Mouse (Mus musculus) lung, postnatal 10 days (tissue): ENCODE results near the gene Nlrc4.

Experiments
- DNase-seq: peaks from one replicate; pipeline ENCODE4 v3.0.0; 2021

Gene Nlrc4

GRCm38 (mm10) chr17:74424401-74425005, 34.4 kb downstream of the Nlrc4 start:
- DNase-seq = peak; percentile 38

- DNase-seq = no peak
These were observed 38.3 kb downstream of the Nlrc4 start for GRCm38 (mm10) chr17:74420656-74421055.

GRCm38 (mm10) chr17:74418171-74418570, 40.8 kb downstream of the Nlrc4 start:
- DNase-seq = no peak

DNA sequence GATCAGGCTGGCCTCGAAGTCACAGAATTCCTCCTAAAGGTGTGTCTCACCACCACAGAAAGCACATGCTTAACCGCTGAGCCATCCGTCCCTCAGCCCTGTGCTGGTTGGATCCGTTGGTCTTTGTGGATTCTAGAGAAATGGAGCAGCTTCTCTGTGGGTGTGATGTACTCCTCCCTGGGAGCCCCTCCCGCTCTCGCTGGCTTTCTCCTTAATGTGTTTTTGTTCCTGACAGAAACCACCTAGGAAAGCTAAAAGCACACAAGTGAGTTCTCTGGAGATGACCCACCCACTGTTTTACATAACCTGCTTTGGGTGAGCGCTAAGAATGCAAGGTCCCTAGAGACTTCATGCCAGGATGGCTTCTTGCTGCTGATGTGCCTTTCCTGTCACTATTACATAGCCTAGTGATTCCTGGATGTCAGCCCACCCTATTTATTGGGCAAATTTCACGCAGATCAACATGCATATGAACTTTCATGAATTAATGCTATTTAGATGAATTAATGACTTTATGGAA, 42.0 kb downstream of the Nlrc4 start:
- no peak for DNase-seq

DNA sequence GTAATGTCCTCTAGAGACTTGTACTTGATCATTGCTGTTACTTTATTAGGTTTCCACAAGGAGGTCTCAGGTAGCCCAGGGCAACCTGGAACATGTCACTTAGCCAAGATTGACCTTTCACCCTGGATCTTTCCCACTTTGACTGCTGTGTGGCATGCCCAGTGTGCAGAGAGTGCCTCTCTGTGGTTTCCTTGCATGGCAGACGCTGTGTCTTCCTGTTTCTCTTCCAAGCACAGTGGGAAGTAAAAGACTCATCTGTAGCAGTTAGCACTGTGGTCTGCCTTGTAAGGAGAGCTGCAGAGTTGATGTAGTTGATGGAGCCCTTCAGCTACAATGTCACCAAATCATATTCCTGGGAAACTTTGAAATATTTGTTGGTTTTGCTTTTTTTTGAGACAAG, 44.3 kb downstream of the Nlrc4 start:
- DNase-seq = no peak

DNA sequence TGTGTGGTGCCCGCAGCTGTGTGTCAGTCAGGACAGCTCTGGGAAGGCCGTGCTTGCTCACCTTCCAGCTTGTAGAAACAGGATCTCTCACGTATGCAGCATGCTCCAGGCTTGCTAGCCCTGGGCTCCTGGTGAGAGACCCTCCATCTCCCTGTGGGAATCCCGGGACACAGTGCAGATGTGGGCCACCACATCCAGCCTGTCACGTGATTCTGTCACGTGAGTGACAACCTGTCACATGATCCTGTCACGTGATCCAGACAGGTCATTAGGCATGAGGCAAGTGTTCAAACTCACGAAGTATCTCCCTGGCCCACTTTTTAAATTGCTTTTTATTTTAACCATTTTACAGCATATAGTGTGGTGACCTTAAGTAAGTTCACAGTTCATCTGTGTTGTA, 45.6 kb downstream of the Nlrc4 start:
- no peak for DNase-seq

DNA sequence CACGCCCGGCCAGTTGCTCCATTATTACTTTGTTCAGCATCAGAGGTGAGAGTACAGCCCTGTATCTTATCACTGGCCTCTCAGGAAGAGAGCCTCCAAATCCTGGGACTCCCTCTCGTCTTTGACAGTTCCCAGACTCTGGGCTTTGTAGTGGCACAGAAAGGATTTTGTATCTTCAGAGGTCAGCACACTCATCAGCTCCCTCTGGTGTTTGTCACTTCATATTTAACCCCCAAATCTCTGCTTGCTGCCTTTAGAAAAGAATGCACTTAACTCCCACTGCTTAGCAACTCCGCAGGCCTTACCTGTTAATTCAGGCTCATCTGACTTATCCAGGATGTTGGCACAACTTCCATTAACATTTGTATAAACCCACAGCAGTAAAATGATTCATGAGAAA, 49.2 kb downstream of the Nlrc4 start:
- no peak for DNase-seq

DNA sequence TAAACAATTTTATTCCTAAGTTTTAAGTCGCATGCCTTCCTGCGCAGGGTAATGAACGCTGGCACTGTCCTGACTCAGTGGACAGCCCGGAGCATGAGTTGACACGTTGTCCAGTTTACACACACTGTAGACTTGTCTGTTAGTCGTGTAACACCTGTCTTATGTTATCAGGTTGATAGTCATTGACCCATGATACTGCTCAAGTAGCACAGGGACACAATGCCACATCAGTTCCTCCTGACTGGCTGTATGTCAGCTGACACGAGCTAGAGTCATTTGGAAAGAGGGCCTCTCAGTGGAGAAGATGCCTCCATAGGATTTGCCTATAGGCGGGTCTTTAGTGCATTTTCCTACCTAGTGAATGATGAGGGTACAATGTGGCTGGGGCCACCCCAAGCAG, 52.5 kb downstream of the Nlrc4 start:
- DNase-seq = no peak

DNA sequence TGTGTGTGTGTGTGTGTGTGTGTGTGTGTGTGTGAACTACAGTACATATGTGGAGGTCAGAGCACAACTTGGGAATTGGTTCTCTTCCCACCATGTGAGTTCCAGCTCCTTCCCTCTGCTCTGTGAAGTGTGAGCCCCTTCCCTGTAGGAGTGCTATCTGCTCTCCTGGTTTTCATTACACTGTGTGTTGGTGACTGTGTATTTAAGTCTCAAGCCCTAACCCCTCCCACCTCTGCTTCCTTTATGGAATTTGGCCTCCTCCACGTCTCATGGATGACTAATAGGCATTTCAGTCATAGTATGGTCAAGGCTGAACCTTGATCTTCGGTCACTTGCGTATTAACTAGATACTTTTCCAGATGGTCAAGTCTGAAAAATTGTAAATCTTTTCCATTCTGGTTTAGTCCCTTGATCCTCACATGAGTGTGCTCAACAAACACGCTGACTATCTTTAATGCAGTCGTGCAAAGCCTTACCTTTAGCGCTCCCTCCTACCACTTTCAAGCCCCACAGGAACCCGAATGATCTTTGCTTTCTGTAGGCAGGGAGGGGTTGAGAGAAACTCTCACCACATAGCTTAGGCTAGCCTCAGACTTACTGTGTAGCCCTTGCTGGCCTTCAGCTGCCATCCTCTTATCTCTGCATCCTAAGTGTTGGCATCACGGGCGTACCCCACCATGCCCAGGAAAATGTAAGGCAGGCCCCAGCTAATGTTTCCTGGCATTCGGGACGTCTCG, 56.3 kb downstream of the Nlrc4 start:
- no peak for DNase-seq

DNA sequence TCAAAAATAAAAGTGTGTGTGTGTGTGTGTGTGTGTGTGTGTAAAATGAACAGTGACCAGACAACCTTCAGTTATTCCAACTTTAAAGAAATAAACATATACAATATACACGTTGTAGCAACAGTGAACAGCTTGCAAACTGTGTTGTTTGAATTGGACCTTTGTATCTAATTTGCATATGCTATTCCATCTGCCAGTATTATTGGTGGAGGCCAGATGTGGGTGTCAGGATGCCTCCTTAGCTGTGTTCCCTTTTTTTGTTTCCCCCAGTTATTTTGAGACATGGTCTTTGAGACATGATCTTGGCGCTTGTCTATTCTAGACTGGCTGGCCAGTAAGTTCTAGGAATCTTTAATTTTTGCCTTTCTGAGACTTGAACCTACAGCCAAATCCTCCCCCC, 61.8 kb downstream of the Nlrc4 start:
- no peak for DNase-seq

GRCm38 (mm10) chr17:74396766-74397165, 62.2 kb downstream of the Nlrc4 start:
- no peak for DNase-seq

- DNase-seq = peak; percentile 98
These were observed 63.4 kb downstream of the Nlrc4 start, which contains the start of gene Slc30a6 for GRCm38 (mm10) chr17:74395383-74396065. Gene Slc30a6, plus strand, starts transcription at chr17:74395608.

DNA sequence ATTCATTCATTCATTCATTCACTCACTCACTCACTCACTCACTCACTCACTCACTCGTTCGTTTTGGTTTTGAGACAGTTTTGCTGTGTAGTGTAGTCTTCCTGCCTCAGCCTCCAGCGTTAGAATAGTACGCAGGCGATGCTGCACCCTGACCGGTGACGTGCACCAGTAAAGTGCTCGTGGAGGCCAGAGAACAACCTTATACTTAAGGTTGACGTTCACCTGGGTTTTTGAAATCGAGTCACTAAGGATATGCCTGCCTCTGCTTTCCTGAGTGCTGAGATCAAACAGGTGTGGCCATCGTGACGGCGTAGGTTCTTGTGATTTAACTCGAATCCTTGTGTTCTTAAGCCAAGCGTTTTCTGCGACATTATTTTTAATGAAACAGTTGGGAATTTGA, 64.1 kb downstream of the Nlrc4 start:
- DNase-seq = no peak

DNA sequence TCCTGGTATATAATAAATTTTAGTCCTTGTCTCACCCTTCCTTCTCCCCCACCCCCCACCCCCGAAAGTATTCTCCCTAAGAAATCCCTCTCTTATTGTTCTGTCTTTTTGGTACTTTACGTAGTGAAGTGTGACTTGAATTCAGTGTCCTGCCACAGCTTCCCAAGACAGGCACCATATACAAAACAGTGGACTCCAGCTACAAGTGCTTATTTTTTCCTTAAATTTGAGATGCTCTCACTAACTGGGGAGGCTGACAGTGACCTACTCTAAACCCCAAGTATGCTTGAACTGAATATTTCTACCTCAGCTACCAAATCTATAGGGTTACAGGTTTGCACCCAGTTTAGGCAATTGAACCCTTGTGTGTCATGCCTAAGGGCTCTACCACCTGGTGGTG, 64.6 kb downstream of the Nlrc4 start:
- no peak for DNase-seq

DNA sequence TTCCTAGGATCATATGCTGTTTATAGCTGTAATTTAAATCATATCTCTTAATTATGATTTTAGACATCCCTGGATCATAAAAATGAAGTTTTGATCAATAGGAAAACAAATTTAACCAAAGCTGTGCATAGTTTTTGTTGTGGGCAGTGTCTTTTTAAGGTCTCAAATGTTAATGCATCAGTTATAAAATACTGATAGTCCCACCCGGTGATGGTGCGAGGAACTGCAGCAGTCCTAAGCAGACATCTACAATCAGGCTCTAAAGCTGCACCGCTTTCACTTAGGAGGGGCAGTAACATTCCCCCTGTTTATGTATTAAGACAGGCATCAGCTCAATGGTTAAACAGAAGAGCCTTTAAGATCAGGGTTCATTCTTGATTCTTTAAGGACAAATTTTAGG, 69.1 kb downstream of the Nlrc4 start:
- DNase-seq = no peak

- no peak for DNase-seq
These were observed 72.3 kb downstream of the Nlrc4 start for GRCm38 (mm10) chr17:74386657-74387056.

DNA sequence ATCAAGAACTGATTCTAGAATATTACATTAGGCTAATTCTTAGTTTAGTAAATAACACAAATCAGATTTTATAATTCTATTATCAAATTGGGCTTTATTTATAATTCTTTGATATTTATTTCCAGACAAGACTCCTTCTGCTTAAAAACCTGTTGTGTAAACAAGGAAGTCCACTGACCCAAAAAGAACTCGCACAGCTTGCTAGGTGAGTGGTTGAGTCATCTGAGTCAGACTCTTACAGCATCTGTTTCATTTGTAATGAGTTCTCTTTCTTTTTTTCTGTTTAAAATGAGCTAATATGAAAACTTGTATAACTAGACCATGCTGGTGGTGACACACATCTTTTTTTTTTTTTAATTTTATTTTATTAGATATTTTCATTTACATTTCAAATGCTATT, 82.0 kb downstream of the Nlrc4 start:
- no peak for DNase-seq
